ENCODE assay signal across 8 mouse cellular contexts in the genomic region with DNA sequence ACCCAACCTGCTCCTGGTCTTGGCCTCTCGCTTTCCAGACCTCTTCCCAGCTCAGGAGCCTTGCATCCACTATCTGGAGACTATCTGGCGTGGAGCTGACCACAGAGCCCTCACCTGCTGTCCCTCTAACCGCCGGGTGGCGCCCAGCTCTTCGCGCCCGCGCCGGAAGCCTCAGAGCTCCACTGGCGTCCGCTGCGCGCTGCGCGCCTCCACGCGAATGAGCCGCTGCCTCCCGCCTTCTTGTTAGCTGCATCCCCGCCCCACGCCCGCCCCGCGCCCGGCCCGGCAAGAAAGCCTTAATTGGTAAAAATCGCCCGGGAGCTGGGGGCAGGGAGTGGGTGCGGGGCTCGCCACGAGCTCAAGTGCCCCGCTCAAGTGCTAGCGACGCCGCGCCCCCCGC. TPM values are rescaled to one million over a fixed set of nuclear protein-coding genes. Genes with fewer than 3 reads are reported as not detected.
DNase-seq lines count a peak whose midpoint lies in the region; ATAC-seq and TF ChIP-seq lines count a peak whose summit lies in the region.

Flna (minus strand) TSS at position 206 of the 400 bp plus-strand sequence.

- no peaks in the 10 kb centered on the region for H3K36me3 ChIP-seq in embryonic facial prominence, embryonic 13.5 days
- H3K36me3 ChIP-seq in heart, adult 2 months (ENCODE audit: control insufficient read depth, insufficient read depth, low read length), result no peaks in the 10 kb centered on the region
- no peaks in the 10 kb centered on the region for H3K36me3 ChIP-seq in limb, embryonic 13.5 days
- H3K36me3 ChIP-seq in midbrain, embryonic 13.5 days, result no peaks in the 10 kb centered on the region

- peak; percentile 67 for TF ChIP-seq CTCF in heart, adult 2 months (IDR thresholded peaks at IDR 0.05)

- no peaks in the 10 kb centered on the region for H3K9me3 ChIP-seq in embryonic facial prominence, embryonic 13.5 days
- H3K9me3 ChIP-seq in limb, embryonic 13.5 days, result no peaks in the 10 kb centered on the region
- H3K9me3 ChIP-seq in midbrain, embryonic 13.5 days, result no peaks in the 10 kb centered on the region

- intact Hi-C loops in heart, adult 2 months (cut with DNase I), result loop anchor here (1.0 to 10.0 kb wide), 8 partner anchors 33 to 227 kb away; partner anchors contain the start of genes Atp6ap1, Dnase1l1, Fam3a and G6pdx

- 28% methylated on average over 38 of the region's 38 CpGs for whole genome bisulfite sequencing in embryonic facial prominence, embryonic 13.5 days
- WGBS in heart, adult 2 months, result 14% methylated on average over 38 of the region's 38 CpGs
- WGBS in limb, embryonic 13.5 days, result 17% methylated on average over 37 of the region's 38 CpGs
- 25% methylated on average over 35 of the region's 38 CpGs for WGBS in midbrain, embryonic 13.5 days

- DNase-seq in 3134 (ENCODE audit: extremely low read depth, insufficient read length, low spot score), result peak; percentile 82
- no peak for DNase-seq in adrenal gland, adult 8-10 months
- peak; percentile 76 to 82 for DNase-seq in heart, adult 2 months
- DNase-seq in kidney, adult 18-20 months, result peak; percentile 75
- peak; percentile 52 to 71 for DNase-seq in spleen, postnatal 10 days (ENCODE audit: low spot score in 2 of 2)

- peak within 1 kb of the TSS; percentile 76 for H3K27ac ChIP-seq in embryonic facial prominence, embryonic 13.5 days
- peak within 1 kb of the TSS; percentile 58 for H3K27ac ChIP-seq in heart, adult 2 months
- peak within 1 kb of the TSS; percentile 73 for H3K27ac ChIP-seq in limb, embryonic 13.5 days
- H3K27ac ChIP-seq in midbrain, embryonic 13.5 days, result peak within 1 kb of the TSS; percentile 25; the same call in 1 of the 2 replicates

- H3K79me2 ChIP-seq in heart, adult 2 months (replicated peaks; ENCODE audit: control insufficient read depth, insufficient read depth, low read length), result no peaks in the 10 kb centered on the region

- peak within 1 kb of the TSS; percentile 44 for H3K4me3 ChIP-seq in embryonic facial prominence, embryonic 13.5 days
- peak within 1 kb of the TSS; percentile 49 for H3K4me3 ChIP-seq in heart, adult 2 months
- H3K4me3 ChIP-seq in limb, embryonic 13.5 days, result peak within 1 kb of the TSS; percentile 43
- H3K4me3 ChIP-seq in midbrain, embryonic 13.5 days (replicated peaks), result peak within 1 kb of the TSS; percentile 44

- H3K4me1 ChIP-seq in embryonic facial prominence, embryonic 13.5 days, result 0 out of 2 replicates have a peak, but pooled peaks cover 4% of the 10 kb centered on the region
- H3K4me1 ChIP-seq in heart, adult 2 months (ENCODE audit: control insufficient read depth, insufficient read depth, low read length), result peaks cover 3% of the 10 kb centered on the region
- 0 out of 2 replicates have a peak, but pooled peaks cover 4% of the 10 kb centered on the region for H3K4me1 ChIP-seq in limb, embryonic 13.5 days
- peaks cover 5% of the 10 kb centered on the region; the same call in 1 of the 2 replicates for H3K4me1 ChIP-seq in midbrain, embryonic 13.5 days (replicated peaks)

- peak within 1 kb of the TSS; percentile 61 for H3K4me2 ChIP-seq in embryonic facial prominence, embryonic 13.5 days
- peak within 1 kb of the TSS; percentile 64 for H3K4me2 ChIP-seq in limb, embryonic 13.5 days (replicated peaks)
- peak within 1 kb of the TSS; percentile 63 for H3K4me2 ChIP-seq in midbrain, embryonic 13.5 days (replicated peaks)

- H3K9ac ChIP-seq in embryonic facial prominence, embryonic 13.5 days, result peak within 1 kb of the TSS; percentile 74
- H3K9ac ChIP-seq in heart, adult 2 months (ENCODE audit: low read depth, low read length), result peak within 1 kb of the TSS; percentile 78
- H3K9ac ChIP-seq in limb, embryonic 13.5 days, result peak within 1 kb of the TSS; percentile 67
- peak within 1 kb of the TSS; percentile 62 for H3K9ac ChIP-seq in midbrain, embryonic 13.5 days (replicated peaks)

- TF ChIP-seq EP300 in heart, adult 2 months (IDR thresholded peaks at IDR 0.05; ENCODE audit: insufficient read depth, low read depth, low read length), result no peak

- ATAC-seq in embryonic facial prominence, embryonic 13.5 days (ENCODE audit: insufficient number of reproducible peaks, insufficient read depth, low FRiP score, low TSS enrichment, low read depth), result no peak
- no peak for ATAC-seq in limb, embryonic 13.5 days (ENCODE audit: low FRiP score, low read depth)
- ATAC-seq in midbrain, embryonic 13.5 days, result no peak

- H3K27me3 ChIP-seq in embryonic facial prominence, embryonic 13.5 days, result no peaks in the 10 kb centered on the region
- no peaks in the 10 kb centered on the region for H3K27me3 ChIP-seq in heart, adult 2 months (ENCODE audit: control insufficient read depth, insufficient read depth, low read length)
- H3K27me3 ChIP-seq in limb, embryonic 13.5 days, result no peaks in the 10 kb centered on the region
- no peaks in the 10 kb centered on the region for H3K27me3 ChIP-seq in midbrain, embryonic 13.5 days

- peak; percentile 65 for TF ChIP-seq POLR2A in heart, adult 2 months (IDR thresholded peaks at IDR 0.05; ENCODE audit: insufficient read depth, low read depth, low read length)

RNA-seq across cellular contexts. Expression of gene Flna, which starts in this region (rescaled TPM):
- 100 to 1,000 TPM; 133 to 200 (median 168) TPM for total RNA-seq in adrenal gland, adult 8-10 months (2022)
- polyA plus RNA-seq in embryonic facial prominence, embryonic 13.5 days (2015; fragmentation: Nextera tagmentation; extraction: Ambion mirVana), result 289 and 307 TPM in 2 replicates
- 100 to 1,000 TPM in 1 of 2 experiments, 10 to 100 TPM in 1; 87.4 to 104 TPM for total RNA-seq in heart, adult 2 months (2021)
- polyA plus RNA-seq in heart, adult 2 months (2012; rRNA removed), result 218 and 243 TPM in 2 replicates
- polyA plus RNA-seq in limb, embryonic 13.5 days (2015; fragmentation: Nextera tagmentation; extraction: Ambion mirVana), result 275 and 314 TPM in 2 replicates
- 102 and 109 TPM in 2 replicates for polyA plus RNA-seq in midbrain, embryonic 13.5 days (2015; fragmentation: Nextera tagmentation; extraction: Ambion mirVana)

Comparison
In these comparisons a context has a peak if more than half of its experiments do, and no peak if none do; other contexts are left out.
1. H3K27ac ChIP-seq: peak in every context shown above with its lines; median percentile 76 in embryonic facial prominence, embryonic 13.5 days; 73 in limb, embryonic 13.5 days; 58 in heart, adult 2 months; 25 in midbrain, embryonic 13.5 days.